ENCODE assay signal across 11 mouse cellular contexts in the genomic region with DNA sequence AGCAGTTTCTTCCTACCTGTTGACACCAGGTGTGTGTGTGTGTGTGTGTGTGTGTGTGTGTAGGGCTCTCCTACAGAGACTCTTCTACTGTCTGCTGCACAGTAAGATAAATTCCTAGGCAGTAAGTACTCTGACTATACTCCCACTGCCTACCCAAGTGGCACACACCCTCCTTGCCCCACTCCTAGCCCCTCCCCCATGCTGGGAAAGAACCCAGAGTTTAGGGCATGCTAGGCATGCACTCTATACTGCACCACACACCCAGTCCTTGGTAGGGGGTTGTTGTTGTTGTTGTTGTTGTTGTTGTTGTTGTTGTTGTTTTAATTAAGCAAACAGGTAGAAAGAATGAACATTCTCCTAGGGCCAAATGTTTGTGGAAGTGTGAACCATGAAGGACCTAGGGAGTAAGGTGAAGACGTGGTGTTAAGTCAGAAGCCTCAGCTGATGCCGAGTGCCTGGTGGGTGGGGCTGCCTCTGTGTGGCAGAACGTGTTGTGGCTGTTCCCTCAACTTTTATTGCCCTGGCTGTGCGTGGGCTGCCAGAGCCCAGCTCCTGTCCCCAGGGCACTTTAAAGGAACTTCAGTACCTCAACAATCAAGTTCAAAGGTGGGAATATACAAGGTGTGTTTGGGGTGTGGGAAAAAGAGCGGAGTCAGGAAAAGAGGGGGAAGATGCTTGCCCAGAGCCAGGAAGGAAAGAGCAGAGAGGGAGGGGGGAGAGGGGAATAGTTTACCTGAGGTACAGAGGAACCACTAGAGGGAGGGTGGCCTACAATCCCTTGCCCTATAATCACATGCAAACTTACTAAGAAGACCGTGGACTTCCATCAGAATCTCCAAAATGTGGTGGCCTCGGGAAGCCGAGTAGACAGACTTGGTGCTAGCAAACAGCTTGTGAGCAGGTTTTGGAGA.
DNase-seq lines count a peak whose midpoint lies in the region; ATAC-seq and TF ChIP-seq lines count a peak whose summit lies in the region.
"Had no signal": no experiment of that assay in that cellular context is flagged by ENCODE, and none has a peak within 500 bp of the region (broad histone marks: within the 10 kb centered on the region; RNA-seq: fewer than 3 reads in every experiment).

No protein-coding gene starts in this region.

- DNase-seq in heart, adult 18-20 months: no peak
- peak; percentile 19 for DNase-seq in kidney, postnatal 0 days (ENCODE audit: low spot score)
- peak; percentile 60 for DNase-seq in lung, postnatal 14 days
- no peak for DNase-seq in adrenal gland, postnatal 14 days
- DNase-seq in thymus, postnatal 36 days: no peak
- DNase-seq in gastrocnemius, postnatal 25 days: no peak
- DNase-seq: cerebellum, adult 11 months; thymus, adult 2 months had no signal

- peak; percentile 48 for TF ChIP-seq CTCF in kidney, postnatal 0 days (IDR thresholded peaks at IDR 0.05; ENCODE audit: low read depth)

- H3K9me3 ChIP-seq in heart, embryonic 13.5 days: no peaks in the 10 kb centered on the region
- no peaks in the 10 kb centered on the region for H3K9me3 ChIP-seq in embryonic facial prominence, embryonic 12.5 days
- H3K9me3 ChIP-seq in kidney, postnatal 0 days (replicated peaks; ENCODE audit: low read length): no peaks in the 10 kb centered on the region

- no peak overlapping the region for H3K4me2 ChIP-seq in heart, embryonic 13.5 days
- H3K4me2 ChIP-seq in embryonic facial prominence, embryonic 12.5 days (replicated peaks): no peak overlapping the region
- no peak overlapping the region for H3K4me2 ChIP-seq in kidney, postnatal 0 days (ENCODE audit: low read length)

- H3K27me3 ChIP-seq in heart, embryonic 13.5 days (replicated peaks): no peaks in the 10 kb centered on the region
- H3K27me3 ChIP-seq in embryonic facial prominence, embryonic 12.5 days: no peaks in the 10 kb centered on the region
- H3K27me3 ChIP-seq in kidney, postnatal 0 days (ENCODE audit: insufficient read depth, low read length): no peaks in the 10 kb centered on the region
- H3K27me3 ChIP-seq: CH12.LX had no signal

- peaks cover 35% of the 10 kb centered on the region for H3K4me1 ChIP-seq in heart, embryonic 13.5 days
- H3K4me1 ChIP-seq in embryonic facial prominence, embryonic 12.5 days: no peaks in the 10 kb centered on the region
- 0 out of 2 replicates have a peak, but pooled peaks cover 4% of the 10 kb centered on the region for H3K4me1 ChIP-seq in kidney, postnatal 0 days (replicated peaks; ENCODE audit: insufficient read depth, low read length)

- H3K9ac ChIP-seq in heart, embryonic 13.5 days: 0 out of 2 replicates have a peak overlapping the region, but pooled peaks have one; percentile 8
- no peak overlapping the region for H3K9ac ChIP-seq in embryonic facial prominence, embryonic 12.5 days
- H3K9ac ChIP-seq in kidney, postnatal 0 days (ENCODE audit: low read depth, low read length): no peak overlapping the region

- WGBS in heart, embryonic 13.5 days: 49% methylated on average over 8 of the region's 8 CpGs
- 59% methylated on average over 8 of the region's 8 CpGs for WGBS in embryonic facial prominence, embryonic 12.5 days
- WGBS in kidney, postnatal 0 days: 42% methylated on average over 8 of the region's 8 CpGs

- 0 out of 2 replicates have a peak overlapping the region, but pooled peaks have one; percentile 2 for H3K27ac ChIP-seq in heart, embryonic 13.5 days (replicated peaks)
- no peak overlapping the region for H3K27ac ChIP-seq in embryonic facial prominence, embryonic 12.5 days
- 0 out of 2 replicates have a peak overlapping the region, but pooled peaks have one; percentile 31 for H3K27ac ChIP-seq in kidney, postnatal 0 days

- ATAC-seq in heart, embryonic 13.5 days (ENCODE audit: extremely low read depth, insufficient number of reproducible peaks, low FRiP score, low TSS enrichment): no peak
- 0 out of 2 replicates have a peak, but pooled peaks have one; percentile 22 for ATAC-seq in embryonic facial prominence, embryonic 12.5 days (ENCODE audit: insufficient number of reproducible peaks, insufficient read depth, low FRiP score, low TSS enrichment)
- peak; percentile 61; the same call in 1 of the 2 replicates for ATAC-seq in kidney, postnatal 0 days (replicated peaks; ENCODE audit: low FRiP score, low read depth)

- H3K36me3 ChIP-seq in heart, embryonic 13.5 days: no peaks in the 10 kb centered on the region
- H3K36me3 ChIP-seq in embryonic facial prominence, embryonic 12.5 days: no peaks in the 10 kb centered on the region
- H3K36me3 ChIP-seq in kidney, postnatal 0 days (ENCODE audit: insufficient read depth, low read length): no peaks in the 10 kb centered on the region

- no peak overlapping the region for H3K4me3 ChIP-seq in heart, embryonic 13.5 days
- no peak overlapping the region for H3K4me3 ChIP-seq in embryonic facial prominence, embryonic 12.5 days
- H3K4me3 ChIP-seq in kidney, postnatal 0 days (replicated peaks; ENCODE audit: low read depth, low read length): no peak overlapping the region

Comparison
In these comparisons a context has a peak if more than half of its experiments do, and no peak if none do; other contexts are left out.
1. DNase-seq: peak in kidney, postnatal 0 days (single experiment) and lung, postnatal 14 days (single experiment); none in heart, adult 18-20 months (0 of 2), adrenal gland, postnatal 14 days (single experiment), thymus, postnatal 36 days (0 of 2) and gastrocnemius, postnatal 25 days (single experiment).